Mouse (Mus musculus) right cerebral cortex, postnatal 14 days (tissue): ENCODE data around the gene Dact3.

Experiments
- DNase-seq: peaks from one replicate; pipeline ENCODE4 v3.0.0; 2022

Gene Dact3

DNA sequence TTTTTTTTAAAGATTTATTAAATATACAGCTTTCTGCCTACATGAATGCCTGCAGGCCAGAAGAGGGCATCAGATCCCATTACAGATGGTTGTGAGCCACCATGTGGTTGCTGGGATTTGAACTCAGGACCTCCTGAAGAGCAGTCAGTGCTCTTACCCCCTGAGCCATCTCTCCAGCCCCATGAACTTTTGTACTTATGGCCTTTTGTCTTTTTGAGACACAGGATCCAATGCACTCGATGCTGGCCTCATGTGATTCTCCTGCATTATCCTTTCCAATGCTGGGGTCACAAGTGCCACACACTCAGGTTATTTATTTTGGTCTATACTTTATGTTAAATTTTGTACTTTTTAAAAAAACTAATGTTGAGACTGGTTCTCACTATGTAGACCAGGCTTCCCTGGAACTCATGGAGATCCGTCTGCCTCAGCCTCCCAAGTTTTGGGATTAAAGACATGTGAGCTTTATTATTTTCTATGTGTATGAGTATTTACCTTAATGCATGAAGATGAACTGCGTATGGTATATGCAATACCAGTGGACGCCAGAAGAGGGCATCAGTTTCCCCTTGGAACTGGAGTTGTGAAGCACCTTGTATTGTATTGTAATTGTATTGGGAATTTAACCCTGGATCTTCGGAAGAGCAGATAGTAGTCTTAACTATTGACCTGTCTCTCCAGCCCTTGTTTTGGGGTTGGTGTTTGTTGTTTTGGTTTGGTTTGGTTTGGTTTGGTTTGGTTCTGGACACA, 15.0 kb upstream of the Dact3 start:
- peak; percentile 64 for DNase-seq

DNA sequence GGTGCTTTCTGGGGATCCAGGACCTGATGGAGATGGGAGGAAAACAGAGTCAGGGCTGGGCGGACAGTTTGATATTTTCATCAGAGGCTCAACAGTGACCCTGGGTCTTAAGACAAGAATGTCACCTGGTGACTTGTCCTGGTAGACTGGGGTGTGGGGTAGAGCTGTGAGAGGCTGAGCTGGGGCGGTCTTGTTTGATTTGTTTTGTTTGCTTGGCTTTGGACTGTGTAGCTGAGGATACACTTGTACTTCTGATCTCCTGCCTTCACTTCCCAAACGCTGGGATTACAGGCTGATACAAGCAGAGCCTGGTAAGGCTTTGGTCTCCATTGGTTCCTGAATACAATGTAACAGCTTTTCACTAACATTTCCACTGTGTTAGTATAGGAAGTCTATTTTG, 7.6 kb upstream of the Dact3 start:
- no peak for DNase-seq

DNA sequence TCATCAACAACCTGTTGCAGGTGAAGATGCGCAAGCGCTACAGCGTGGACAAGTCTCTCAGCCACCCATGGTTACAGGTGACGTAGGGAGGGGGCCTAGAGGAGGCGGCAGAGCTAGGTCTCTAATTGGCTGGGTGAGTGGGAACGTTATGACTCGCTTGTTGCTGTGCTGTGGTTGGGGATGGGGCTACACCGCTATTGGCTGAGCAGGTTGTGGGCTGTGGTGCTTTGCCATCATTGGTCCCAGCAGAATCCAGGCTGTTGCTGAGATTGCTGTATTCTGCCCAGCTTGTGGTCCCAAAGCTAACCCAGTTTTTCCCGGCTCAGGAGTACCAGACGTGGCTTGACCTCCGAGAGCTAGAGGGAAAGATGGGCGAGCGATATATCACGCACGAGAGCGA, 5.6 kb upstream of the Dact3 start:
- DNase-seq = peak; percentile 82

DNA sequence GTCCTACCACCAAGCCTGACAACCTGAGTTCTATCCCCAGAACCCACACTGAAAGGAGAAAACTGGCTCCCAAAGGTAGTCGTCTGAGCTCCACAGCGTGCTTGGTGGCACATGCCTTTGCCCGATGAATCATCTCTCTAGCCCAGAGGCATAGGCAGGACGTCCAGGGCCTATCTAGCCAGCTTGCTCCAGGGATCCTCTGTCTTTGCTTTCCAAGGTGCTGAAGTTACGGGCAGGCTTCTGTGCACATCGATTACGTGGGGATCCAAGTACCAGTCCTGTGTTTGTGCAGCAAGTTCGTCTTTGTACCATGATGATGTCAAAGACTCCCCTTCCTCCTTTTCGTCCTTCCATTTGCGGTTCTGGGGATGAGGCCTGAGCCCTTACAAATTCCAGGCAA, 3.5 kb upstream of the Dact3 start:
- DNase-seq = no peak

DNA sequence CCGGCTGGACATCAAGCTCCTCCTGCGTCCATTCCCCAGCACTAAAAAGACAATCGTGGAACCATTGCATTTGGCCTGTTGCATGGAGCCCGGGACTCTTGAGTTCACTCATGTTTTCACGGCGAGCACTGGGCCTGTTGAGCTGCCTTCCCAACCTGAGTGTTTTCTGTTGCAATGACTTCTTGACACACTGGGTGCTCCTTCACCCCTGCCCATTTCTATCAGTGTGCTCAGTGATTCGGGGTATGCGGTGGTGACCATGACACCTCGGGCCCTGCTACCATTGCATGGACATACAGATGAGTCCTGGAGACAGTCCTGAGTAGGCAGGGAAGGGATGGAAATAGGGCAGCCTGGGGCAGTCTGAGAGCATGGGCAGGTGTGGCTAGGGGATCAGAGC, 2.6 kb upstream of the Dact3 start:
- DNase-seq = no peak

DNA sequence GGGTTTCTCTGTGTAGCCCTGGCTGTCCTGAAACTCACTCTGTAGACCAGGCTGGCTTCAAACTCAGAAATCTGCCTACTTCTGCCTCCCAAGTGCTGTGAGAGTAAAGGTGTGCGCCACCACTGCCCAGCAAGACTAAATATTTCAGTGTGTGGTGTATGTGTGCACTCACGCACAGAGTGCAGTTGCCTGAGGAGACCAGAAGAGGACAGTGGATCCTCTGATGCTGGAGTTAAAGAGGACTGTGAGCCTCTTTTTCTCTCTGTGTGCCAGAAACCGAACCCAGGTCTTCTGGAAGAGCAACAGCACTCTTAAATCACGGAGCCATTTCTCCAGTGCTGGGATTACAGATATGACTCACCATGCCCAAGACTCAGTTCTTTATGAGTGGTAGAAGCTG, 1.7 kb upstream of the Dact3 start:
- DNase-seq = no peak

DNA sequence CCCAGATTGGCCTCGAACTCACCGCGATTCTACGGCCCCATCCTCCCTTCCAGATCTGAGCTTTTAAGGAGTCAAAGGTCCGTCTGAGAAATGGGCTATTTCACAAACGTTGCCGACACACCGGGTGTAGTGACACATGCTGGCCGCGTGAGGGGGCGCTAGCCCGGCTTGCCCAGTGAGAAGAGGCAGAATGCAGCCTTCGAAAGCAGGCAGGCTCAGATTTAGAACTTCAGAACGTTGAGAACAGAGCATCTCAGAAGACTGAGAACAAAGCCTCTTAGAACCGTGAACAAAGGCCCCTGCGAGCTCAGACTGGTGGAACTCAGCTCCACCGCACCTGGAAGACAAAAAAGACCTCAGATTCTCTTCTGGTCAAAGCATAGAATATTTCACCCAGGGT, 927 bp upstream of the Dact3 start:
- peak; percentile 72 for DNase-seq

DNA sequence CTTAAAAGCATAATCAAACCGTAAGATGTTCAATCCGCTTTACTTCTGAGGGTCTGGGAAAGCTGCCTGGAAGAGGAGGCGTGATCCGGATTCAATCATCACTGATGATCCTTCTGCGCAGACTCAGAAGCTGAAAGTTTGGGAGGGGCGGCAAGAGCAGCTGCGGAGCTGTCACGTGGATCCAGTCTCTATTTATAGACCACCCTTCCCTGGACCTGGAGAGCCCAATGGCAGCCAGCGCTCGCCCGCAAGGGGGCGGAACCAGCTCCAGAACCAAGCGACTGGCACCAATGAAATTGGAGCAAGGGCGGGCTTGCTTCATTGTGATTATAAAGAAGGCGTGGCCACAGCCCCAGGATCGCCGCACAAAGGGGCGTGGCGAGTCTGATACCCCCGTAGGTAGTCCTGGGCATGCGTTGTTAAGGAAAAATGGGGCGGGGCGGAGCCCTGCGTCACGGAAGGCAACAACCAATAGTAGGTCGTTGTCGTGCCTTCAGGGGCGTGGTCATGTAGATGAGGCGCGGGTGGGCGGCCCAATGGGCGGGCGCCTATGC, 284 bp upstream of the Dact3 start:
- DNase-seq = peak; percentile 99

DNA sequence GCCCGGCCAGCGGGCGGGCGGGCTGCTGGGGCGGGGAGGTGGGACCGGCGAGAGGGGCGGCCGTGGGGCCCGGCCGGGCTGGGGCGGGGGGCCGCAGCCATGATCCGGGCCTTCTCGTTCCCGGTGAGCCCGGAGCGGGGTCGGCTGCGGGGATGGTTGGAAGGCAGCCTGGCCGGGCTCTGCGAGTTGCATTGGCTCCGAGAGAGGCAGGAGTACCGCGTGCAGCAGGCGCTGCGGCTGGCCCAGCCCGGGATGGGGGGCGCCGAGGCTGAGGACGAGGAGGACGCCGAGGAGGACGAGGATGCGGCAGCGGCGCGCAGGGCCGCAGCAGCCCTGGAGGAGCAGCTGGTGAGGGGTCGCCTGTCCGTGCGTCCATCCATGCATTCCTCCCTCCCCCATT, 209 bp downstream of the Dact3 start:
- DNase-seq = no peak

DNA sequence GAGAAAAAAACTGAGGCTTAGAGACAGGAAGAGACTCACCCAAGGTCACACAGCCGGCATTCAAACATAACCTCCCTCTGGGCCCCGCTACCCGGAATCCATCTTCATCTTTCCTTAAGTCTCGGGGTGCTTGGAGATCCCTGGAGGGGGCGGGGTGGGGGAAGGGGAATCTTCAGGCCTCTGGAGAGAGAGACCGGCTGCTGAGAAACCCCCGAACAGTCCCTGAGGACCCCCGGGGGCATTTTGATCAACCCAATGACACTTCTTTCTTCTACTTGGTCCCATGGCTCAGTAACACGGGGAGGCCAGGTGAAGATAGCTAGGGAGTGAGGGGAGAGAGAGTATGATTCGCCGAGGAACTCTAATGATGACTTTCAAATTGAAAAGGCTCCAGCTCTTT, 889 bp downstream of the Dact3 start:
- no peak for DNase-seq

DNA sequence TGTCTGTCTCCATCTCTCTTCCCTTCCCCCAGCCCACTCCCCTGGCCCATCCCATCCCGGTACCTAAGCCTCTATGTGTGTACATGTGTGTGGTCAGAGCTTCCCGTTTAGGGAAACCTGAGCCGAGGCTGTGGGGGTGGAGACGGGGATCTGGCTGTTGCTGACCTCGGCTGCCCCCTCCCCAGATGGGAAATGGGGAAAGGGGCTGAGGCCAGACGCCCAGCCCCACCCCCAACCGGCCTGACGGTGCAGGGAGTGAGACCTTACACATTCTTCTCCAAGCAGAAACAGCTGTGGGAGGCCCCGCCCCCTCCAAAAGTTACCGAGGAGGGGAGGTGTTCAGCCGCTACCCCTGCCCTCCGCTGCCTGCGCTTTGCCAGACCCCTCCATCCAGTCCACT, 1.5 kb downstream of the Dact3 start:
- no peak for DNase-seq

DNA sequence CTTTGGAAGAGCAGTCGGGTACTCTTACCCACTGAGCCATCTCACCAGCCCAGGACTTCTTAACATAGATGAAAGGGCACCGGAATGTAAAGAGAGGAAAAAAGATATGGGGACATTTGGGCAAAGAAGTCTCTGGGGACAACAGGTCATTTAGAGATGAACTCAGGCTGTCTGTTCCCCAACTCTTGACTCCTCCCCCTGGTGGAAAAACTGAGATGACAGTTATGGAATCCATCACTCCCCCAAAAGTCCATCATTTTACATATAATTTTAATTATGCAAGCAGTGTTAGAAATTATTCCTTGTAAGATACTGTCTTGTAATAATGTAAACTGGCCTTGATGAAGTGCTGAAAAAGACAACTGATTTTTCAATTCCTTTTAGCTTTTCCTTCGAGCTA, 2.6 kb downstream of the Dact3 start:
- DNase-seq = no peak

DNA sequence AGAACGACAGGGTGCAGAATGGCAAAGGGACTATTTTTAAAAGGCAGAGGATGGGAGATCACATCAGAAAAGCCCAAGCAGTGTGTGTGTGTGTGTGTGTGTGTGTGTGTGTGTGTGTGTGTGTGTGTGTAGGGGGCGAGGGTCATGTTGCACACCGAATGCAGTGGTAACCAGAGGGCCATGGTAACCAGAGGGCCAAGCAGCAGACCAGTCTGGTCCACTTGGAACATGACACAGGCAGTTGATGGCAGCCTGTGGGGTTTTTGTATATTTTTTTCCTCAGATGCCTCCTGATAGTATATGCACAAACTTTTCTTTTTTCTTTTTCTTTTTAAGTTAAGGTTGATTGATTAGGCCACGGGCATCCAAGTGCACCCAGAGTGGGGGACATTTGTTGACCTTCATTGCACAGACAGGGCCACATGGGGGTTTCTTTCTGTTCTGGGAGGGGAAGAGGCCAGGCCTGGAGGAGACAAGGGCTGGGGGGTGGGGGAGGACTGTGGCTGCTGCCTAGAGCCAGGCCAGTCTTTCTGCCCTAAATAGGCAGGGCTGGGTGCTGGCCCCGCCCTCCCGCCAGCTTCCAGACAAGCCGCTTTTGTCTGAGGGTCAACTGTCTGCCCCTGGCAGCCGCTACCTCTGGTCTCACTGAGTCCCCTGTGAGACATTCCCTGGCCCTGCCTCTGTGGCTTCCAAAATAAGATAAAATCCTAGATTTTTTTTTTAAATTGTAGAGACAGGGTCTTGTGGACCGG, 4.9 kb downstream of the Dact3 start:
- no peak for DNase-seq

DNA sequence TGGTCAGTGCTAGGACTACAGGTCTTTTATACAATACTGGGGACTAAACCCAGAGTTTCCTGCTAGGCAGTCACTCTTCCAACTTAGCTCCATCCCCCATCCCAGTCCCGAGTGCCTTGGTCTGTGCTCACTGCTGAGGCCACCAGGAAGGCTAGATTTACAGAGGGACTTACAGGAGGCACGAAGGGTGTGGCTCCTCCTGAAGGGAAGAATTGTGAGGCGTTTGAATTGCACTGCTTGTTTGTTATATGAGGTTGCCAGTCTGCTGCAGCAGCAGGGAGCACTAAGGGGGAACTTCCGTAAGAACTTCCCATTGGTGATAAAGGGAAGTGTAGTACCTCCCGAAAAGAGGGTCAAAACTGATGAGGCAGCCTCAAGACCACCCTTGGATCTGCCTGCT, 5.5 kb downstream of the Dact3 start:
- no peak for DNase-seq

DNA sequence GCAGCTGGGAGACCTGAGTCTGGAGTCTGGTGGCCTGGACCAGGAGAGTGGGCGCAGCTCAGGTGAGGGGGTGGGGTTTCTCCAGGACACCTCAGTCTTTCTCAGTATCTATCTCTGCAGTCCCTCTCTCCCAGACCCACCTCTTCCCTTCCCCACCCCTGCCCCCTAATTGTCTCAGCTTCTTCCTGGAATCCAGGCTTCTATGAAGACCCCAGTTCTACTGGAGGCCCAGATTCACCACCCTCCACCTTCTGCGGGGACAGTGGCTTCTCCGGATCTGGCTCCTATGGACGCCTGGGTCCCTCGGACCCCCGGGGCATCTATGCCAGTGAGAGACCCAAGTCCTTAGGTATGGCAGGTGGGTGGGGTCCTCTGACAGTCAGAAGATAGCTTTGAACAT, 8.0 kb downstream of the Dact3 start:
- DNase-seq = no peak

DNA sequence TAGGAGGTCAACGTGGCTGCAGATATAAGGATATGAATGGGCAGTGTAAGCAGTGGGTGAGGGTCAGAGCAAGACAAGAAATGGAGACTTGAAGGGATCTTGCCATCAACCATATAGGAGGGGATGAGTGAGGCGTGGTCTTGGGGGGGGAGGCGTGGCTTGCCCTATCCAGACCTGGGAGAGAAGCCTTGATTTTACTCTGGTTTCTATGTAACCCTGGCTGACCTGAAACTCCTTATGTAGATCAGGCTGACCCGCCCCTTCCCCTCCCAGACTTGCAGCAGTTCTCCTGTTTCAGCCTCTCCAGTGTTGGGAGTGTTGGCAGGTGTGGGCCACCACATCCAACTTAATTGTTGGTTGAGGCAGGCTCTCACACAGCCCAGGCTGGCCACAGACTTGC, 9.2 kb downstream of the Dact3 start:
- DNase-seq = no peak

DNA sequence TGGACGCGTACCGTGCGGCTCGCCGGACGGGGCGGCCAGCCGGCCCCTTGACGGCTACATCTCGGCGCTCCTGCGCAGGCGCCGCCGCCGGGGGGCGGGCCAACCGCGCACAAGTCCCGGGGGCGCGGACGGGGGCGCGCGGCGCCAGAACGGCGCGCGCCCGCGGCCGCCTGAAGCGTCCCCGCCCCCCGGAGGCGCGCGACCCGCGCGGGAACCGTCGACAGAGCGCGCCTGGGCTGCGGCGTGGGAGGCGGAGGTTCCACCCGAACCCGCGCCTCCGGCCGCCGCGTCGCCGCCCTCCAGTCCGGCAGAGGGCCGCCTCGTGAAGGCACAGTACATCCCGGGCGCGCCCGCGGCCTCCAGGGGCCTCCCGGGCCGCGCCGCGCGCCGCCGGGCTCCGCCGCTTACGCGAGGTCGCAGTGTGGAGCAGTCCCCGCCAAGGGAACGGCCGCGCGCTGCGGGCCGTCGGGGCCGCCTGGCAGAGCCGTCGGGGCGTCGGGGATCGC, 10.2 kb downstream of the Dact3 start:
- no peak for DNase-seq

DNA sequence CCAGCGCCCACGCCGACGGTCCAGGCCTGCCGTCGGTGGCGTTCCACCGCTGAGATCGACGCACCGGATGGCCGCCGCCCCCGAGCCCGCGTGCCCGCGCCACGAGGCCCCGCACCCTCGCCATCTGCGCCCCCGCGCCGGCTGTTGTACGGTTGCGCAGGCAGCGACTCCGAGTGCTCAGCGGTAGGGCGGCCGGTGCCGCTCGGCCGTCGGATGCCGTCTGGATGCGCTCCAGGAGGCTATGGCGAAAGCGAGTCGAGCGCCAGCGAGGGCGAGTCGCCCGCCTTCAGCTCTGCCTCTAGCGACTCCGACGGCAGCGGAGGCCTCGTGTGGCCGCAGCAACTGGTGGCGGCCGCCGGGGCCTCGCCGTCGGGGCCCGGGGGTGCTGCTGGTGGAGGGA, 10.8 kb downstream of the Dact3 start:
- no peak for DNase-seq

DNA sequence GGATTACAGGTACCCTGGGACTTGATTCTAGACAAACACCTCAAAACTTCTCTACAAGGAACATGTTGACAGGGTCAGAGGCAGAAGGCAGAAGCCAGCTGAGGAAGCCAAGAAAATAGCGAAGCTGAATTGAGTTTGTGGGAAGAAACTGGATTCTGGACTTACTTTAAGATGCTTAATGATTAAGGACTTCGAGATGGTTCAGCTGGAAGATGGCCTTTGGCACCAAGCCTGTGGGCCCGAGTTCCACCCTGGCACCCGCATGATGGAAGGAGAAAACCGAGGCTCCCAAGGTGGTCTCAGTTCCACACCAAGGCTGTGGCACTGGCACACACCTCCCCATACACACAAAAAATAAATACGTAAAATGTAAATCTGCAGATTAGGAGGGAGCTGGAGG, 15.4 kb downstream of the Dact3 start:
- DNase-seq = no peak

DNA sequence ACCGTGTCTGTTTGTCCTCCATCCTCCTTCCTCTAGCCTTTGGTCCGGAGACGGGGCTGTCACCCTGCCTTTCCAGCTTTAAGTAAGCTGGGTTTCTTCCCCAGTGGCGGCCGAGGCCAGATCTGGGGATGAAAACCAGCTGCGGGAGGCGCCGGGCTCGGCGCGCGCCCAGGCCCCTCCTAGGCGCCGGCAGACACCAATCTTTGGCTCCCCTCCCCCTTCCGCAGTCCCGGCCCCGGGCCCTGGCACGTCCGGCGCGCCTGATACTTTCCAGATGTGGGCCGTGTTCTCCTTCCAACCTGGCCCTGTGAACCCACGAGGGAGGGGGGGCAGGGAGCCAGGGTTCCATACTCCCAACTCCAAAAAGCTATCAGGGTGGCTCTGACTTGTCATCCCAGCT, 15.8 kb downstream of the Dact3 start:
- no peak for DNase-seq

DNA sequence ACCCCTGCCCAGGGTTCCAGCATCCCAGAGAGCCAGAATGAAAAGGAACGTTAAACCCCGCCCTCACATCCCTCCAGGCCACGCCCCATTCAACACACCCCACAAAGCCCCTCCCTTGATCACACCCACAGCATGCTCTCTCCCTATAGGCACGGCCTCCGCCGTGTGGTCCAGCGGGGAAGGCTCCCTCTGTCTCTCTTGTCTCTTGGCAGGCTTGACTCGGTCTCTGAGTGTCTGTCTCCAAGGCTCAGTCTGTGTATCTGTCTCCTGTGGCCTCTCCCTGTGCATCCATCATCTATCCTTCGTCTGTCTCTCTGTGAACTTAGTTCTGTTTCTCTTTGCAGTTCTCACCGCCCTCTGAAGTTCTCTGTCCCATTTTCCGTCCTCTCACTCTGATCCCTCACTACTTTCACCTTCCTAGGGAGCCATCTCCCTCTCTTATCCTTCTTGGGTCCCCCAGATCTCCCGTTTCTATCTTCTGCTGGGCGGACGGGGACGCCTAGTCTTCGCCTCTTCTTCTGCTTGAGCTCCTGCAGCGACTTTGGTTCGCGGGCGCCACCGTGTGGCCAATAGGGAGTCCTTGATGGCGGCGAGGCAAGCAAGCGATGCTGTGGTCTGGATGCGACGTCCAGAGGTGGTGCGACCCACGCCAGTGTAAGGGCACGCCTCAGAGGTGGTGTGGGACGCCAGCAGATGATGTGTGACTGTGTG, 16.7 kb downstream of the Dact3 start, which contains the start of gene Gng8:
TSS of gene Gng8 (plus strand) at position 146 of the 711 bp plus-strand sequence.
- peak; percentile 92 for DNase-seq

DNA sequence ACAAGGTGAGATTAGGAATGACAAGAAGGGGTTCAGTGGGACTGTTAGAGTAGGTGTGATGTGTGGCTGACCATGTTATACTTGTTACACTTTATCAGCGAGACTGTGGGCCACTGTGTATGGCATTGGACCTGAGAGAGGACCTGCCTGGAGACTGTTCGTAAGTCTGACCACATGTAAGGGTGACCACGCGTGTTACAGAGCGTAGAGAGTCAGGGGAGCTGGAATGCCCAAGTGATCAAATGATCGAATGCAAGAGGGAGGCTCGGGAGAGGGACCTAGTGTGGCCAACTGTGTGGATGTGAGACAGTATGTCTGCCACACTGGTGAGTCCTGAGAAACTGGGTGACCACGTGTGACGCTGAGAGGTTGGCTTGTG, 17.2 kb downstream of the Dact3 start:
- DNase-seq = no peak

DNA sequence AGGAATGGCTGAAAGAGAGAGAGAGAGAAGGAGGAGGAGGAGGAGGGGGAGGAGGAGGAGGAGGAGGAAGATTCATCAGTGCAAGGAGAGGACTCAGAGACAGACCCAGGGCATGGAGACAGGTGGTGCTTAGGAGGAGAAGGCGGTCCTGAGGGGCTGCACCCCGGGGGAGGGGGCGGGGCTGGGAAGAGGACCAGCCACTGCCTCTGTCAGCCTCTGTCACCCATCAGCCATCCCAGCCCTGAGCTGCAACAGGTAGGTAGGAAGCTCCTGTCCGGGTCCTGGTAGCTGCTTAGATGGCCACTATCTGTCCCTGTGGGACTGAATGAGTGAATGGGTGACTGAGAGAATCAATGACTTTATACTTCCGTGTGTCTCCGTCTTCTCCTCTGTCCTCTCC, 18.5 kb downstream of the Dact3 start:
- DNase-seq = no peak

DNA sequence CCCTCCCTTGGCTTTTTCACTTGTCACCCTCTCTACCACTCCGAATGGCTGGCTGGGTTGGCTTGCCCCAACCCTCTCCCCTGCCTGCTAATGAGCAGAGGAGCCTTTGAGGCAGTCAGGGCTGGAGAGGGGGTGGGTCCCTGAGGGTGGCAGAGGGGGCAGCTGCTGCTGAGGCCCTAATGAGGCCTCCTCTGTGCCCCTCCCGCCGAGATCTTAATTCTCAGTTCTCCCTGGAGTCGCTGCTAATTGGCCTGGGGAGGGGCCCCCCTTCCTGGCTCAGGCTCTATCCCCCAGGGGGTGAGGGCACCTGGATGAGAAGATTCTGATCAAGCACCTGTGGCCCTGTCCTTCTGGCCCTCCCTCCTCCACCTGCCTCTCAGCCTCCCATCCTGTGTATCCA, 19.2 kb downstream of the Dact3 start:
- no peak for DNase-seq
